Mouse (Mus musculus) cerebellum, adult 2 months (tissue): Measurements from ENCODE around the gene Ttc23l. TPM values are rescaled to one million over a fixed set of nuclear protein-coding genes. Genes with fewer than 3 reads are reported as not detected.

Source experiments
- DNase-seq, 2 experiments: peaks; one replicate each; pipeline ENCODE4 v3.0.0; 2021
- H3K27ac ChIP-seq: fragments of 200-500 bp; 2 replicates; pipeline ENCODE4 v1.5.1; 2012; ENCODE audit warnings: low read length, control low read depth, inconsistent platforms; ENCODE audit not compliant: insufficient read depth
- H3K27me3 ChIP-seq: fragments of 200-500 bp; 2 replicates; pipeline ENCODE4 v1.6.1; 2012; ENCODE audit warnings: inconsistent platforms, mild to moderate bottlenecking, low read length, moderate library complexity; ENCODE audit not compliant: control insufficient read depth, insufficient read depth
- H3K4me1 ChIP-seq: fragments of 200-500 bp; 2 replicates; pipeline ENCODE4 v1.6.1; 2011; ENCODE audit warnings: low read length; ENCODE audit not compliant: control insufficient read depth, insufficient read depth
- H3K4me3 ChIP-seq: fragments of 200-500 bp; replicated peaks from 2 replicates; pipeline ENCODE3; 2011; ENCODE audit warnings: mild to moderate bottlenecking, low read depth, low read length, control low read depth; ENCODE audit not compliant: insufficient read depth
- CTCF ChIP-seq: fragments of 200-500 bp; IDR thresholded peaks from 2 replicates; pipeline ENCODE4 v1.5.1; 2011; ENCODE audit warnings: low read depth, mild to moderate bottlenecking, control low read depth, low read length, moderate library complexity, borderline replicate concordance; ENCODE audit not compliant: insufficient read depth
- POLR2A ChIP-seq: fragments of 200-500 bp; IDR thresholded peaks from 2 replicates; pipeline ENCODE4 v1.6.1; 2011; ENCODE audit warnings: low read length, control low read depth, borderline replicate concordance; ENCODE audit not compliant: insufficient read depth
- WGBS: fragments of 180-500 bp; shearing (Covaris S2); methylation state at CpG from one replicate; pipeline ENCODE4 v1.1.7; 2018; 5-methylcytosine and 5-hydroxymethylcytosine counted together
- polyA plus RNA-seq: library from polyadenylated mRNA; depleted of rRNA; stranded (reverse); fragments of >200 nt; gene quantifications from 2 replicates; pipeline ENCODE4 v1.2.3, GENCODE M21; 2012

The Ttc23l gene
- polyA plus RNA-seq, 1 experiment = not detected

DNA sequence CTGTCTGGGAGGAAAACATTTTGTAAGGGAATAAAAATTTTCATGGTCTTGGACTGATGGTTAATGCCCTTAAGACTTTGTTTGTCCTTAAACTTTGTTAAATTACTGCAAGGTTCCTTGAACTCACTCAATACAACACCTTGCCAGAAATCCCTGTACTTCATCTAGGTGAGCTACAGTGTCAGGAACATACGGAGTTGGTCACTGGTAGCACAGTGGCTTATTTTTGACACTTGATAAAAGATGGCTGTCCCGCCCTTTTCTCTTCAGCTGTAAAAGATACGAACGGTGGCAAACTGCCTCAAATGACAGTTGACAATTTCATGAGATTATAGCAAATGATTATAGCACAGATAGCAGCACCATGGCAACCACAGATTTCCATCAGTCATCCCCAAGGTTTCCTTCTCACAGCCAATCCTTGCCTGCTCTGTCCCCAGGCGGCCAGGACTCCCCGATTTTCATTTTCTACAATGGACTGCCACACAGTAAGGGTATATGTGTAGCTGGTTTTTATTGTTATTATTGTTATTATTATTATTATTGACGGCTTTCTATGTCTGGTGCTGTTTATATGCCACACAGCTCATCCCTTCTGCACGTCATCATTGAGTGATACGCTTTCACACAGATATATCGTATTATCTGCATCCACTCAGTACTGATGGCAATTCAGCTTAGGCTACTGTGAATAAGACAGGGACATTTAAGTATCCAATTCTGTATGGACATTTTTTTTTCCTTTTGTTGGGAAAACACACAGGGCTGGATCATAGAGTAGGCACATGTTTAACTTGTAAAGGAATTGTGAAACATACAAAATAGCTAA is 26.1 kb upstream of the Ttc23l start:
- Histone ChIP-seq H3K4me1 (no peaks in the 10 kb centered on the region), H3K27me3 (no peaks in the 10 kb centered on the region), H3K27ac (no peak overlapping the region), H3K4me3 (no peak overlapping the region)
- 71% methylated on average over 10 of the region's 10 CpGs for WGBS
- TF ChIP-seq CTCF = no peak
- TF ChIP-seq POLR2A = no peak
- no peak for DNase-seq

DNA sequence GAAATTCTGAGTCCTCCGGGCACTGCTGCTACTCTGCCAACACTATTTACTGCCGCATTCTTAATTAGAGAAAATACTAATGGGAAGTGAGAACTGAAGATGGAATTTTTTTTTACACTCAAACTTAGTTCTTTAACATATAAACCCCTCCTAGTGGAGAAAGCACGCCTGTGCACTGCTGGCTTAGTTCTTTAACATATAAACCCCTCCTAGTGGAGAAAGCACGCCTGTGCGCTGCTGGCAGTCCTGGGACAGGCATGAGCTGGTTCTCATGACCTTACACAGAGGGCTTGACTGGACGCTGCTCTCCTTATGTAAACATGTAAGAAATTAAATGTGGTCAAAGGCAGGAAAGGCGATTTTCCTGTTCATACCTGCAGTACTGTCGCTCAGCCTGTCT is 24.9 kb upstream of the Ttc23l start:
- TF ChIP-seq CTCF (peak; percentile 30; the same call in 1 of the 2 replicates), POLR2A (no peak)
- Histone ChIP-seq H3K27me3 (no peaks in the 10 kb centered on the region), H3K4me3 (no peak overlapping the region), H3K4me1 (no peaks in the 10 kb centered on the region), H3K27ac (no peak overlapping the region)
- DNase-seq = no peak
- 43% methylated on average over 8 of the region's 8 CpGs for WGBS

GRCm38 (mm10) chr15:10579159-10579558 is 20.7 kb upstream of the Ttc23l start:
- Histone ChIP-seq H3K27me3 (no peaks in the 10 kb centered on the region), H3K4me1 (no peaks in the 10 kb centered on the region), H3K4me3 (no peak overlapping the region), H3K27ac (no peak overlapping the region)
- 83% methylated on average over 3 of the region's 3 CpGs for WGBS
- TF ChIP-seq POLR2A = no peak
- no peak for TF ChIP-seq CTCF
- DNase-seq = no peak

DNA sequence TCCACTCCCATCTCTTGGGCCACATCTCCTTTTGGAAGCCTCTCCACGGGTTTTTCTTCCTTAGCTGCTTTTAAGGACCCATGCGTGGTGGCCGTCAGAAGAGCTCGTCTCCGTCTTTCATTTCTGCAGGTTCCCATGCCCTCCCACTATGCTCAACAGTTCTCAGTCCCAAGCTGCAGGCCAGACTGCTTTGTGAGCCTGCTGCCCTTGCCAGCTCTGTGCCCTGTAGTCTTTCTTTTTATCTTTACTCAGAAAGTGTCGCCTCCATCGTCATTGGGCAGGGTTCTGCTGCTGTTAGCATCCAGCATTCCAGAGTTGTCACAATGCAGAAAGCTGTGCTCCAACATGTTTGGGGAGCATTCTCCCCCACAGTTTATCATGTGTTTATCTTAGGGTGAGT is 8.0 kb upstream of the Ttc23l start:
- no peak overlapping the region for H3K27ac ChIP-seq
- no peaks in the 10 kb centered on the region for H3K4me1 ChIP-seq
- DNase-seq = no peak
- TF ChIP-seq CTCF (no peak), POLR2A (no peak)
- H3K4me3 ChIP-seq = no peak overlapping the region
- 67% methylated on average over 7 of the region's 7 CpGs for WGBS
- no peaks in the 10 kb centered on the region for H3K27me3 ChIP-seq

- 69% methylated on average over 1 of the region's 1 CpGs for WGBS
- H3K27ac ChIP-seq = no peak overlapping the region
- no peaks in the 10 kb centered on the region for H3K27me3 ChIP-seq
- DNase-seq = no peak
- no peak overlapping the region for H3K4me3 ChIP-seq
- no peaks in the 10 kb centered on the region for H3K4me1 ChIP-seq
- TF ChIP-seq POLR2A (no peak), CTCF (no peak)
Observed at GRCm38 (mm10) chr15:10564201-10564600, 5.7 kb upstream of the Ttc23l start.

DNA sequence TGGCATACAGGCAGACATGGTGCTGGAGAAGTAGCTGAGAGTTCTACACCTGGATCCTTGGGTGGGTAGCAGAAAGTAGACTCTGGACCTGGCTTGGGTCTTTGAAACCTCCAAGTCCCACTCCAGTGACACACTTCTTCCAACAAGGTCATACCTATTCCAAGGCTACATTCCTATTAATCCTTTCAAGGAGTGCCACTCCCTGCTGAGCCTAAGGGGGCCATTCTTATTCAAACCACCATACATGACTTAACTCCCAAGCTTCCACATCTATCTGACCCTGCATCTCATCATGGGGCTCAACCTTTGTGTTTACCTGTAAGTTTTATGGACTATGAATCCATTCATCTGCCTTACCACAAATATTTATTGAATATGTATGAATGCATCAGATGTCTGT is 3.8 kb upstream of the Ttc23l start:
- no peak overlapping the region for H3K27ac ChIP-seq
- TF ChIP-seq CTCF = no peak
- TF ChIP-seq POLR2A = no peak
- DNase-seq = no peak

GRCm38 (mm10) chr15:10560005-10560404 is 1.5 kb upstream of the Ttc23l start:
- Histone ChIP-seq H3K4me3 (no peak overlapping the region), H3K4me1 (no peaks in the 10 kb centered on the region), H3K27ac (no peak overlapping the region), H3K27me3 (no peaks in the 10 kb centered on the region)
- DNase-seq = no peak
- TF ChIP-seq POLR2A (no peak), CTCF (no peak)
- 96% methylated on average over 7 of the region's 7 CpGs for WGBS

More for the DNA sequence above, 3.8 kb upstream of the Ttc23l start:
- Histone ChIP-seq H3K4me3 (no peak overlapping the region), H3K4me1 (no peaks in the 10 kb centered on the region), H3K27me3 (no peaks in the 10 kb centered on the region)

GRCm38 (mm10) chr15:10554336-10554735 is 4.1 kb downstream of the Ttc23l start:
- no peak for DNase-seq
- H3K4me3 ChIP-seq = no peak overlapping the region
- H3K27me3 ChIP-seq = no peaks in the 10 kb centered on the region
- no peaks in the 10 kb centered on the region for H3K4me1 ChIP-seq
- no peak overlapping the region for H3K27ac ChIP-seq
- TF ChIP-seq POLR2A = no peak
- TF ChIP-seq CTCF = no peak
